Mouse (Mus musculus) ovary, postnatal 14 days (tissue): ENCODE results near the gene Irak1.

Source experiments
- DNase-seq: peaks from one replicate; pipeline ENCODE4 v3.0.0; 2022; ENCODE audit warnings: low spot score

Irak1 gene

GRCm38 (mm10) chrX:74023188-74024049, at the start of gene Irak1:
Irak1 (minus strand) TSS chrX:74023918.
- DNase-seq, result peak; percentile 73

GRCm38 (mm10) chrX:74070794-74071193, 47.1 kb upstream of the Irak1 start:
- DNase-seq, result no peak

- no peak for DNase-seq
Measured at GRCm38 (mm10) chrX:74067891-74068290, 44.2 kb upstream of the Irak1 start.

GRCm38 (mm10) chrX:74045107-74045506, 21.4 kb upstream of the Irak1 start:
- no peak for DNase-seq

DNA sequence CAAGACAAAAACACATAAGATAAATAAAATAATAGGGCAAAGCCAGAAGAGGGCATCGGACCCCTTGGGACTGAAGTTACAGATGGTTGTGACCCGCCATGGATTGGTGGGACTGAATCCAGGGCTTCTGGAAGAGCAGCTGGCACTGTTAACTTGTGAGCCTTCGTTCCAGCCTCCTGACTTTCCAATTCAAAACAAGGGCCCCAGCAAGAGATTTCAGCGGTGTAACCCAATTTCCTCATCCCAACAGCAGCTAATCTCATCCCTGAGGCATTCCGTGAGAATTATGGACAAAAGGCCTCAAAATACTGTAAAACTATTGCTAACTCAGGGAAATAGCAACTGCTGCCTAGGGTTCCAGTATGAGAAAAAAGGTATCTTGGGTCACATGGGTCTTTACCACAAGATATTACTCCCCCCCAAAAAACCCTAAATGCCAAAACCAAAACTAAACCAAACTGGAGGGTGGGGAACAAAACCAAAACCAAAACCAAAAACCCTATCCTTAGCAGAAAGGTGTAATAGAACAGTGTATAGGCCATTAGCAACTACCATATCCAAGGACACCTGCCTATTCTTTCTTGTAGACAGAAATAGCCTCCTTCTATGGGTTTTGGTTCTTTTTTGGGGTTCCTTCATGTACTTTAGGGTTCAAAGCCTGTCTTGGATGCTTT, 14.1 kb upstream of the Irak1 start:
- no peak for DNase-seq

- no peak for DNase-seq
Measured at GRCm38 (mm10) chrX:74030000-74030399, 6.3 kb upstream of the Irak1 start.

DNA sequence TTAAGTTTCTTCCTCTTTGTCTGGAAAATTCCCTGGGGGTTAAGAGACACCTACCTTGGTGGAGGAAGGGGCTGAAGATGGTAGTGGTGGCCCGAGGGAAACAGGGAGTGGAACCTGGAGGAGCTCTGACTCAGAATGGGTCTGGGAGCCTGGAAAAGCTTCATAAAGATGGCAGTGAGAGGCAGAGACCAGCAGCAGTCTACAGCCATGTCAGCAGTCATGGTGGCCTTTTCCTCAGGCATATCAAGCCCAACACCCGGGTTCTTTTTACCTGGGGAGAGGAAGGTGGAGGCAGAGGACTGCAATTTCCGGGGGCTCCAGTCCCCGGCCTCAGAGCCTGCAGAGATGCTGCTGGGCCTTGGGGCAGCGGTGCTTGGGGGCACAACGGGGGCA, 927 bp downstream of the Irak1 start:
- DNase-seq, result no peak

DNA sequence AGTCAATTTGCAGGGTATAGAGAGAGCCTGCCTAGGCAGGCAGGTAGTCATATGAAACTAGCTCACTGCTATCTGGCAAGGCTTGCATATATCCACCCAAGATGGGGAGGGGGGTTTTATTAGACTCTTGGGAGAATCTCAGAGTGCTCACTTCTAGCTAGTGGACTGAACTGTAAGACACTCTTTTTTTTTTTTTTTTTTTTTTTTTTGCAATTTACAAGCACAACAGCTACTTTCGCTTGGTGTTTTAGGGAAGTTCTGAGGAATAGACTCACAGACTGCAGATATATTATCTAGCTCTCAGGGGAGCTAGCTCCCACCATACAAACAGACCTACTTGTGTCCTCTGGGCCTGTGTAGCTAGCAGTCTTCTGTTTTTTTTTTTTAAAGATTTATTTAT, 9.1 kb downstream of the Irak1 start:
- DNase-seq, result no peak

GRCm38 (mm10) chrX:74008063-74008462, 15.7 kb downstream of the Irak1 start:
- no peak for DNase-seq

GRCm38 (mm10) chrX:74006401-74006800, 17.3 kb downstream of the Irak1 start:
- DNase-seq, result no peak

- no peak for DNase-seq
Measured at GRCm38 (mm10) chrX:74003644-74004043, 20.1 kb downstream of the Irak1 start.

DNA sequence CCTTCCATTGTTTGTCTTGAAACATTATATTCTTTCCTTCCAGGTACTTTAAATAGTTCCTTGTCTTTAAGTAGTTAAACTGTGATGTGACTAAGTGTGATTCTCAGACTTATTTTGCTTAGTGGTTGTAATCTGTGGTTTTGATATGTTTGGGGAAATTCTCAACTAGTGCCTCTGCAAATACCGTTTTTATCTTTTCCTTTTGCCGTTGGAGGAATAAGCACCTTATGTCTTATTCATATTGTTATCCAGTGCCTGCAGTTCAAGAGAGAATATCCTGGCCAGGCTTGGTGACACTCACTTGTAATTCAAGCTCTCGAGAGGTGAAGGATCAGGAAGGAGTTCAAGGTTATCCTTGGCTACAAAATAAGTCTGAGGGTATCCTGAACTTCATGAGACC, 22.7 kb downstream of the Irak1 start:
- DNase-seq, result no peak

DNA sequence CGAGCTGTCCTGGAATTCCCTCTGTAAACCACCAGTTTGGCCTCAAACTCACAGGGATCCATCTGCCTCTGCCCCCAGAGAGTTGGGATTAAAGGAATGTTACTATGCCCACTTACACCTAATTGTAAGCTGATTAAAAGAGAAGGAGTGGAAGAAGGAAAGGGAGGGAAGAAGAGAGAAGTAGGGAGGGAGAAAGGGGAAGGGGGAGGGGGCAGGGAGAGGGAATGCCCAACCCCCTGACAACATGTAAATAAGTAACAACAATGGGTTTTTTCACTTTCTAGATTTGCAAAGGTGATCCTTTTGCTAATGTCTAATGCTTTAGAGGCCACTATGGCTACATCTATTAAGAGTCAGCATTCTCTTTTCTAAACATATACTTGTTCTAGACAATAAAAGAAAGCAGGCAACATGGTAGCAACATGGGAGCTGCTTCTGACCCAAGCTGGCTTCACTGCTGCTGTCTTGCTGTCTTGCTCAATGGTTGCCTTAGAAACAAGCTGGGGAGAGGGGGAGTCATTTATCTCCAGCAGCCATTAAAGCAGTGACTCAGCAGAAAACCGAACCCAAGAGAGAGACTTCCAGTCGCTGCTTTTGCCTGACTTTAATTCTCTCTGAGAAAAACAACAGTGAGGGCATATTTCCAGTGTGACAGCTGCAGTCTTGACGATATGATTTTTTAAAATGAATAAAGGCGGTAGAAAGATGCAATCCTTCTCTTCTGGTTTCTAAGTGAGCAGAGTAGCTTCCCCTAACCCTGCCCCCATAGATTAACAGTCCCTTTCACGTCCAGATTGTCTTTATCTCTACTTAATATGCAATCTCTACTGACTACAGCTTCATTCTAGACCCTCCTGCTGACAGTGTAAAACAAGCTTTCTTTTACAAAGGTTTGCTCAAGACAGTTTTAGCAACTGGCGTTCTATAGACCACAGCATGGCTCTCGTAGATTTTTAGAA, 24.5 kb downstream of the Irak1 start:
- DNase-seq, result no peak

GRCm38 (mm10) chrX:73977783-73978182, 45.9 kb downstream of the Irak1 start:
- no peak for DNase-seq

- DNase-seq, result no peak
Measured at GRCm38 (mm10) chrX:73976283-73976682, 47.4 kb downstream of the Irak1 start.

GRCm38 (mm10) chrX:73972774-73973173, 50.9 kb downstream of the Irak1 start:
- DNase-seq, result no peak

- no peak for DNase-seq
Measured at GRCm38 (mm10) chrX:73970781-73971180, 52.9 kb downstream of the Irak1 start.

GRCm38 (mm10) chrX:73969729-73970128, 54.0 kb downstream of the Irak1 start:
- no peak for DNase-seq

DNA sequence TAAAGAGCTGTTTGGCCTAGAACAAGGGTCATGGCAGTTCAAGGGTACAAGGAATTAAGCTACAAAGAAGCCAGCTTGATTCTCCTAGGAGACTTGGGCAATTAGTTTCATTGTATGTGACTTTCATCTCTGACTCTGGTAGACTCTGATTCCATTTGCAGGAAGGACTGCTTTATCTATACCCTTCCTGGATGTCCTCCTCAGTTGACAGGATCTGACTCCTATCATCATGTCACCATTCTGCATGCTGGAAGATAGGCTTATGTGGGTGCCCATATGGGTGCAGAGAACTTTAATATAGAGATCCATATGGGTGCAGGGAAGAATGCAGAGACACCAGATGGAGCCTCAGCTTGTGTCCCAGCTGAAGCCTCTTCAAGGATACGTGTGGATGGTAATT, 54.6 kb downstream of the Irak1 start:
- no peak for DNase-seq

- peak; percentile 67 for DNase-seq
Measured at GRCm38 (mm10) chrX:73967177-73968075, 56.3 kb downstream of the Irak1 start.
